Mouse (Mus musculus): ENCODE data around the gene Dnajc5. TPM values are rescaled to one million over a fixed set of nuclear protein-coding genes. Genes with fewer than 3 reads are reported as not detected.
A peak's percentile ranks its signal among the peaks of the same experiment; 100 is the strongest.

Dnajc5 gene
- total RNA-seq, 1 experiment: 67.2 TPM

- Histone ChIP-seq H3K9ac (ENCODE audit: insufficient read depth, low read depth, low read length, poor library complexity, severe bottlenecking) (no peak overlapping the region), H3K36me3 (ENCODE audit: control insufficient read depth, insufficient read depth, low read length, poor library complexity, severe bottlenecking) (peaks cover 47% of the 10 kb centered on the region), H3K4me1 (ENCODE audit: control insufficient read depth in 2 of 2, insufficient read depth in 2 of 2, low read length in 2 of 2, poor library complexity in 1 of 2) (peaks cover 4 to 5% of the 10 kb centered on the region in 2 experiments; a peak in 1 of 4 replicates), H3K4me3 (ENCODE audit: insufficient read depth in 1 of 2, low read depth in 1 of 2, low read length in 2 of 2, poor library complexity in 1 of 2, severe bottlenecking in 1 of 2) (no peak overlapping the region), H3K27ac (ENCODE audit: insufficient read depth, low read depth, low read length, poor library complexity, severe bottlenecking) (no peak overlapping the region), H3K9me3 (ENCODE audit: control insufficient read depth, insufficient read depth, low read depth, low read length) (no peaks in the 10 kb centered on the region)
- DNase-seq (ENCODE audit: low read depth, low spot score): no peak
- TF ChIP-seq ZNF384 (IDR thresholded peaks at IDR 0.05; ENCODE audit: low read depth, low read length): no peak
- in situ Hi-C loops (cut with MboI; ENCODE audit: low sequenced_read_pairs in 2 of 2, unreplicated experiment in 2 of 2): no loop called here
Observed at GRCm38 (mm10) chr2:181589011-181589731, 68.9 kb downstream of the Dnajc5 start.

DNA sequence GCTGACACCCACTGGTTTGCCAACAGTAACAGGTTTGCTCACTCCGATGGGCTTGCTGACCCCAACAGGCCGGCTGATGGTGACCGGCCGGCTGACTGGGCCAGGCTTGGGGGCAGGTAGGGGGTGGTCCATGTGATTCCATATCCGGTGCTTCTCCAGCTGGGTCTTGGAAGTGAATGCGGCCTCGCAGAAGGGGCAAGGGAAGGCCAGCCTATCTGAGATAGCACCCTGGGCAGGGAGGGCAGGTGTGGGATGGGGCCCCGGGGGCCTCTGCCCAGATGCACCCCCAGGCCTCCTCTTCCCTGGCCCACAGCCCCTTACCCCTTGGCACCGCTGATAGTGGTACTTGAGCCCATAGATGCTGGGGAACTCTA, 69.4 kb downstream of the Dnajc5 start:
- in situ Hi-C loops (cut with MboI; ENCODE audit: low sequenced_read_pairs in 2 of 2, unreplicated experiment in 2 of 2): no loop called here
- DNase-seq (ENCODE audit: low read depth, low spot score): no peak
- no peak overlapping the region for H3K4me3 ChIP-seq (ENCODE audit: insufficient read depth in 1 of 2, low read depth in 1 of 2, low read length in 2 of 2, poor library complexity in 1 of 2, severe bottlenecking in 1 of 2)
- no peaks in the 10 kb centered on the region for H3K9me3 ChIP-seq (ENCODE audit: control insufficient read depth, insufficient read depth, low read depth, low read length)
- peaks cover 44% of the 10 kb centered on the region for H3K36me3 ChIP-seq (ENCODE audit: control insufficient read depth, insufficient read depth, low read length, poor library complexity, severe bottlenecking)
- peaks cover 4 to 5% of the 10 kb centered on the region in 2 experiments; a peak in 1 of 4 replicates for H3K4me1 ChIP-seq (ENCODE audit: control insufficient read depth in 2 of 2, insufficient read depth in 2 of 2, low read length in 2 of 2, poor library complexity in 1 of 2)
- no peak overlapping the region for H3K9ac ChIP-seq (ENCODE audit: insufficient read depth, low read depth, low read length, poor library complexity, severe bottlenecking)
- H3K27ac ChIP-seq (ENCODE audit: insufficient read depth, low read depth, low read length, poor library complexity, severe bottlenecking): no peak overlapping the region
- TF ChIP-seq ZNF384 (IDR thresholded peaks at IDR 0.05; ENCODE audit: low read depth, low read length) (no peak), MAFK (IDR thresholded peaks at IDR 0.05; ENCODE audit: insufficient read depth, low read depth, low read length) (no peak), HCFC1 (IDR thresholded peaks at IDR 0.05; ENCODE audit: borderline replicate concordance, insufficient read depth, low read length) (no peak), CHD2 (IDR thresholded peaks at IDR 0.05; ENCODE audit: low read depth, low read length) (no peak), ZC3H11A (IDR thresholded peaks at IDR 0.05; ENCODE audit: borderline replicate concordance, low read depth, low read length) (no peak)

GRCm38 (mm10) chr2:181590471-181590870, 70.2 kb downstream of the Dnajc5 start:
- H3K9ac ChIP-seq (ENCODE audit: insufficient read depth, low read depth, low read length, poor library complexity, severe bottlenecking): no peak overlapping the region
- H3K9me3 ChIP-seq (ENCODE audit: control insufficient read depth, insufficient read depth, low read depth, low read length): no peaks in the 10 kb centered on the region
- H3K4me1 ChIP-seq (ENCODE audit: control insufficient read depth in 2 of 2, insufficient read depth in 2 of 2, low read length in 2 of 2, poor library complexity in 1 of 2): peaks cover 4 to 5% of the 10 kb centered on the region in 2 experiments; a peak in 1 of 4 replicates
- no peak for TF ChIP-seq CHD2 (IDR thresholded peaks at IDR 0.05; ENCODE audit: low read depth, low read length)
- no peak for TF ChIP-seq ZNF384 (IDR thresholded peaks at IDR 0.05; ENCODE audit: low read depth, low read length)
- TF ChIP-seq HCFC1 (IDR thresholded peaks at IDR 0.05; ENCODE audit: borderline replicate concordance, insufficient read depth, low read length): no peak
- TF ChIP-seq ZC3H11A (IDR thresholded peaks at IDR 0.05; ENCODE audit: borderline replicate concordance, low read depth, low read length): no peak
- TF ChIP-seq MAFK (IDR thresholded peaks at IDR 0.05; ENCODE audit: insufficient read depth, low read depth, low read length): no peak
- DNase-seq (ENCODE audit: low read depth, low spot score): no peak
- H3K27ac ChIP-seq (ENCODE audit: insufficient read depth, low read depth, low read length, poor library complexity, severe bottlenecking): no peak overlapping the region
- in situ Hi-C loops (cut with MboI; ENCODE audit: low sequenced_read_pairs in 2 of 2, unreplicated experiment in 2 of 2): no loop called here
- peaks cover 41% of the 10 kb centered on the region for H3K36me3 ChIP-seq (ENCODE audit: control insufficient read depth, insufficient read depth, low read length, poor library complexity, severe bottlenecking)
- H3K4me3 ChIP-seq (ENCODE audit: insufficient read depth in 1 of 2, low read depth in 1 of 2, low read length in 2 of 2, poor library complexity in 1 of 2, severe bottlenecking in 1 of 2): no peak overlapping the region

DNA sequence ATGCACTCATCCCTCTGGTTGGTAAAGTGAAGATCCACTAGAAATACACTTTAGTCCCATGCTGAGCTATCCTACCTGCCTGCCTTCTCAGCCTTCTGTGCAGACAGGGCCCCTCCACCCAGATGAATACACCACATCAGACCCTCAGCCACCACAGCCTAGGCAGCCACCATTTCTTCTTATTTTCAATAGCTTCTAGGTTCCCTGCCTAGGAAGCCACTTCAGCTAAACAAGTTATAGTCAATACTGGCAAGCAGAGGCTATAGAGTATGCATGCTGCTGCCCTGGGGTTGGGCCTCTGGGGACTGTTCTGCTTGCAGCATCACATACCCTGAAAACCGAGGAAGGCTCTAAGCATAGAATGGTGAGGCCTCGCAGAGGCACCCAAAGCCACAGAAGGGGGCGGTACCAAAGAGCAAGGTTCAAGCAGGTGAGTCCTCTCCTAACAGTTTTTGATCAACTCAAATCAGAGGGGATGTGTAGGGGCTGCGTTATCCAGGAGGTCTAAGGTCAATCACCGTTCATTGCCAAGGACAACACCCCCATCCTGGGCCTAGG, 71.3 kb downstream of the Dnajc5 start, which contains the start of gene Prpf6:
TSS of gene Prpf6 (plus strand) at position 341 of the 558 bp plus-strand sequence.
- in situ Hi-C loops (cut with MboI; ENCODE audit: low sequenced_read_pairs in 2 of 2, unreplicated experiment in 2 of 2): no loop called here
- H3K27ac ChIP-seq (ENCODE audit: insufficient read depth, low read depth, low read length, poor library complexity, severe bottlenecking): peak within 1 kb of the TSS; percentile 41; the same call in 1 of the 2 replicates
- no peak for DNase-seq (ENCODE audit: low read depth, low spot score)

More for the DNA sequence above, 71.3 kb downstream of the Dnajc5 start, which contains the start of gene Prpf6:
- H3K4me3 ChIP-seq (ENCODE audit: insufficient read depth in 1 of 2, low read depth in 1 of 2, low read length in 2 of 2, poor library complexity in 1 of 2, severe bottlenecking in 1 of 2): peak within 1 kb of the TSS; percentile 87 to 97
- H3K4me1 ChIP-seq (ENCODE audit: control insufficient read depth in 2 of 2, insufficient read depth in 2 of 2, low read length in 2 of 2, poor library complexity in 1 of 2): peaks cover 4 to 5% of the 10 kb centered on the region in 2 experiments; a peak in 1 of 4 replicates
- no peak for TF ChIP-seq ZC3H11A (IDR thresholded peaks at IDR 0.05; ENCODE audit: borderline replicate concordance, low read depth, low read length)
- TF ChIP-seq MAFK (IDR thresholded peaks at IDR 0.05; ENCODE audit: insufficient read depth, low read depth, low read length): no peak
- TF ChIP-seq CHD2 (IDR thresholded peaks at IDR 0.05; ENCODE audit: low read depth, low read length): no peak
- no peak for TF ChIP-seq HCFC1 (IDR thresholded peaks at IDR 0.05; ENCODE audit: borderline replicate concordance, insufficient read depth, low read length)
- TF ChIP-seq ZNF384 (IDR thresholded peaks at IDR 0.05; ENCODE audit: low read depth, low read length): no peak
- no peaks in the 10 kb centered on the region for H3K9me3 ChIP-seq (ENCODE audit: control insufficient read depth, insufficient read depth, low read depth, low read length)
- peaks cover 32% of the 10 kb centered on the region for H3K36me3 ChIP-seq (ENCODE audit: control insufficient read depth, insufficient read depth, low read length, poor library complexity, severe bottlenecking)
- peak within 1 kb of the TSS; percentile 91 for H3K9ac ChIP-seq (ENCODE audit: insufficient read depth, low read depth, low read length, poor library complexity, severe bottlenecking)
